Mouse (Mus musculus) forebrain, embryonic 13.5 days (tissue): ENCODE results near the gene Gm45337. TPM values are rescaled to one million over a fixed set of nuclear protein-coding genes. Genes with fewer than 3 reads are reported as not detected.

ENCODE experiments used
- ATAC-seq: fragments of 200-750 bp; cut with Nextera tagmentation; 2 replicates; pipeline ENCODE4 v1.8.0; 2017
- H3K27ac ChIP-seq: fragments of 300-500 bp; sonication (generic); 2 replicates; pipeline ENCODE4 v1.5.1; 2015; ENCODE audit warnings: inconsistent platforms, mild to moderate bottlenecking, moderate library complexity
- H3K27me3 ChIP-seq: fragments of 300-500 bp; sonication (generic); 2 replicates; pipeline ENCODE4 v1.6.1; 2015; ENCODE audit warnings: mild to moderate bottlenecking, inconsistent platforms
- H3K36me3 ChIP-seq: fragments of 300-500 bp; sonication (generic); 2 replicates; pipeline ENCODE4 v1.6.1; 2015; ENCODE audit warnings: mild to moderate bottlenecking, inconsistent platforms; ENCODE audit not compliant: poor library complexity, severe bottlenecking
- H3K4me1 ChIP-seq: fragments of 300-500 bp; sonication (generic); 2 replicates; pipeline ENCODE4 v1.6.1; 2015; ENCODE audit warnings: inconsistent platforms
- H3K4me2 ChIP-seq: fragments of 300-500 bp; sonication (generic); 2 replicates; pipeline ENCODE4 v1.6.1; 2015; ENCODE audit warnings: inconsistent platforms, mild to moderate bottlenecking, moderate library complexity
- H3K4me3 ChIP-seq: fragments of 300-500 bp; sonication (generic); 2 replicates; pipeline ENCODE4 v1.5.1; 2015; ENCODE audit warnings: mild to moderate bottlenecking, inconsistent platforms
- H3K9ac ChIP-seq: fragments of 300-500 bp; sonication (generic); 2 replicates; pipeline ENCODE4 v1.6.1; 2015; ENCODE audit warnings: mild to moderate bottlenecking, inconsistent platforms
- H3K9me3 ChIP-seq: fragments of 300-500 bp; sonication (generic); replicated peaks from 2 replicates; pipeline ENCODE4 v1.6.1; 2016; ENCODE audit warnings: inconsistent platforms
- WGBS: fragments of 180-500 bp; shearing (Covaris S2); methylation state at CpG from one replicate; pipeline ENCODE4 v1.1.7; 2015; 5-methylcytosine and 5-hydroxymethylcytosine counted together
- polyA plus RNA-seq: library from polyadenylated mRNA; unstranded; fragments of >200 nt; fragmentation: Nextera tagmentation; extraction: Ambion mirVana; gene quantifications from 2 replicates; pipeline ENCODE4 v1.2.1, GENCODE M21; 2015

The Gm45337 gene
- polyA plus RNA-seq, 1 experiment from 2014 or later: not detected

- Histone ChIP-seq H3K27me3 (peaks cover 16% of the 10 kb centered on the region), H3K27ac (peak within 1 kb of the TSS; percentile 92), H3K4me1 (peaks cover 58% of the 10 kb centered on the region), H3K36me3 (no peaks in the 10 kb centered on the region), H3K9ac (peak within 1 kb of the TSS; percentile 97), H3K4me2 (peak within 1 kb of the TSS; percentile 91), H3K9me3 (no peaks in the 10 kb centered on the region), H3K4me3 (peak within 1 kb of the TSS; percentile 88)
- peak; percentile 87 for ATAC-seq
- 1% methylated on average over 49 of the region's 63 CpGs for WGBS
Measured at GRCm38 (mm10) chr7:142095183-142095931, 49.0 kb downstream of the Gm45337 start, which contains the start of gene Dusp8. TSS of gene Dusp8 (minus strand) at chr7:142095843.

- Histone ChIP-seq H3K9me3 (no peaks in the 10 kb centered on the region), H3K36me3 (peaks cover 1% of the 10 kb centered on the region; the same call in 1 of the 2 replicates), H3K9ac (peak overlapping the region; percentile 97), H3K4me1 (peaks cover 66% of the 10 kb centered on the region), H3K4me3 (peak overlapping the region; percentile 88), H3K27me3 (peaks cover 16% of the 10 kb centered on the region), H3K4me2 (peak overlapping the region; percentile 91), H3K27ac (peak overlapping the region; percentile 92)
- WGBS: under 1% methylated on average over 87 of the region's 89 CpGs
- ATAC-seq: peak; percentile 34
Measured at GRCm38 (mm10) chr7:142094301-142095143, 49.9 kb downstream of the Gm45337 start.

DNA sequence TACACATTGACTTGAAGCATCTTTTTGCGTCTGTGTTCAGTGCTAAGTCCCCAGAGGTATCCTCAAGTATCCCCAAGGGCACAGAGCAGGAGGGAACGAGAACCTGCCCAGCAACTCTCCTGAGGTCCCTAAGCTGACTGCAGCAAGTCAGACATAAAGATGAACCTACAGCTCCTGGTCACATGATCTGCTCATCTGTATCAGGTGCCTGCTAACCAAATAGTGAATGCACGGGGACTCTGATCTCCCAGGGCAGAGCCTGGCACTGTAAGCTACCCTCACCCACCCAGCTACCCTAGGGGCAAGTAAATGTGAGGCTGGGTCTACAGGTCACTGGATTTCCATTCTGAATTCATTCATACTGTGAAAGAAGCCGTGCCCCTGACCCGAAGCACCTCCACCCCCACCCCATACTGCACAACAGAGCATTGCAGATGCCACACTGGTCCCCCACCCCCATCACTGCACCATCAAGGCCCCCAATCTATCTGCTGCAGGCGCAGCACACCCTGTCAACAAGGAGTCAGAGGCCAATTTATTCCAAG is 50.6 kb downstream of the Gm45337 start:
- peaks cover 5% of the 10 kb centered on the region; the same call in 1 of the 2 replicates for H3K36me3 ChIP-seq
- H3K4me1 ChIP-seq: peaks cover 73% of the 10 kb centered on the region
- no peak for ATAC-seq
- H3K4me3 ChIP-seq: peak overlapping the region; percentile 88
- H3K27me3 ChIP-seq: peaks cover 16% of the 10 kb centered on the region
- WGBS: 26% methylated on average over 6 of the region's 6 CpGs
- no peaks in the 10 kb centered on the region for H3K9me3 ChIP-seq
- H3K4me2 ChIP-seq: peak overlapping the region; percentile 91
- H3K27ac ChIP-seq: peak overlapping the region; percentile 92
- H3K9ac ChIP-seq: peak overlapping the region; percentile 97

Other genes with a start within 250 kb of the Gm45337 start
- 66.4 and 75.2 TPM in 2 replicates for gene Tollip, start 226.1 kb downstream of the Gm45337 start, polyA plus RNA-seq
- 20.4 and 22.7 TPM in 2 replicates for gene Brsk2, start 194.9 kb downstream of the Gm45337 start, polyA plus RNA-seq
- gene Mob2, start 83.5 kb downstream of the Gm45337 start, polyA plus RNA-seq: 51.0 and 58.1 TPM in 2 replicates
- gene Dusp8, start 48.8 kb downstream of the Gm45337 start, polyA plus RNA-seq: 44.1 and 55.6 TPM in 2 replicates
- not detected in 2 replicates for gene Gm45618, start 23.9 kb downstream of the Gm45337 start, polyA plus RNA-seq
- not detected in 2 replicates for gene Gm39115, start 8.6 kb downstream of the Gm45337 start, polyA plus RNA-seq
- gene Gm29735, start 12.5 kb upstream of the Gm45337 start, polyA plus RNA-seq: not detected in 2 replicates
- gene Gm4553, start 21.1 kb upstream of the Gm45337 start, polyA plus RNA-seq: not detected in 2 replicates
- not detected in 2 replicates for gene Krtap5-2, start 31.4 kb upstream of the Gm45337 start, polyA plus RNA-seq
- not detected in 2 replicates for gene Gm10153, start 45.8 kb upstream of the Gm45337 start, polyA plus RNA-seq
- gene Krtap5-3, start 56.8 kb upstream of the Gm45337 start, polyA plus RNA-seq: not detected in 2 replicates
- not detected in 2 replicates for gene Gm7579, start 67.3 kb upstream of the Gm45337 start, polyA plus RNA-seq
- not detected in 2 replicates for gene Krtap5-5, start 85.4 kb upstream of the Gm45337 start, polyA plus RNA-seq
- gene Gm40460, start 96.5 kb upstream of the Gm45337 start, polyA plus RNA-seq: not detected in 2 replicates
- gene Gm2431, start 113.7 kb upstream of the Gm45337 start, polyA plus RNA-seq: not detected in 2 replicates
- gene Gm4559, start 129.8 kb upstream of the Gm45337 start, polyA plus RNA-seq: not detected in 2 replicates
- not detected in 2 replicates for gene Krtap5-1, start 152.5 kb upstream of the Gm45337 start, polyA plus RNA-seq
- not detected in 2 replicates for gene Krtap5-4, start 158.9 kb upstream of the Gm45337 start, polyA plus RNA-seq
- 0.96 and 1.1 TPM in 2 replicates for gene Ifitm10, start 229.1 kb upstream of the Gm45337 start, polyA plus RNA-seq
- gene Gm49369, start 238.1 kb upstream of the Gm45337 start, polyA plus RNA-seq: 1.5 TPM in 1 of 2 replicates, not detected in the other
- gene Ctsd, start 243.4 kb upstream of the Gm45337 start, polyA plus RNA-seq: 145 and 166 TPM in 2 replicates